Mouse (Mus musculus) adrenal gland, postnatal 36 days (tissue): ENCODE measurements around the gene Klhl42. TPM values are rescaled to one million over a fixed set of nuclear protein-coding genes. Genes with fewer than 3 reads are reported as not detected.

ENCODE experiments used
- DNase-seq, 2 experiments: peaks; one replicate each; pipeline ENCODE4 v3.0.0; 2021; ENCODE audit warnings: mixed read lengths in 1 of 2
- long read RNA-seq, 2 experiments: library from polyadenylated mRNA; stranded (forward); transcript quantifications; one replicate each; pipeline ENCODE4 v2.0.0; 2021; ENCODE audit warnings: borderline sequencing depth in 2 of 2
- total RNA-seq, 2 experiments: library from RNA; stranded (reverse); gene quantifications; 2 replicates each; pipeline ENCODE4 v1.2.3; 2021

Klhl42 gene
- total RNA-seq = 10 to 100 TPM; 23.1 to 30.4 TPM
- long read RNA-seq, experiment 1, full-length matches to known transcripts = 7 of 11 reads
- long read RNA-seq, experiment 1, partial matches to known transcripts = 0 of 11 reads
- long read RNA-seq, experiment 1, other reads (novel, unspliced or antisense) = 4 of 11 reads
- long read RNA-seq, experiment 2, full-length matches to known transcripts = 4 of 4 reads
- long read RNA-seq, experiment 2, partial matches to known transcripts = 0 of 4 reads
- long read RNA-seq, experiment 2, other reads (novel, unspliced or antisense) = 0 of 4 reads

DNA sequence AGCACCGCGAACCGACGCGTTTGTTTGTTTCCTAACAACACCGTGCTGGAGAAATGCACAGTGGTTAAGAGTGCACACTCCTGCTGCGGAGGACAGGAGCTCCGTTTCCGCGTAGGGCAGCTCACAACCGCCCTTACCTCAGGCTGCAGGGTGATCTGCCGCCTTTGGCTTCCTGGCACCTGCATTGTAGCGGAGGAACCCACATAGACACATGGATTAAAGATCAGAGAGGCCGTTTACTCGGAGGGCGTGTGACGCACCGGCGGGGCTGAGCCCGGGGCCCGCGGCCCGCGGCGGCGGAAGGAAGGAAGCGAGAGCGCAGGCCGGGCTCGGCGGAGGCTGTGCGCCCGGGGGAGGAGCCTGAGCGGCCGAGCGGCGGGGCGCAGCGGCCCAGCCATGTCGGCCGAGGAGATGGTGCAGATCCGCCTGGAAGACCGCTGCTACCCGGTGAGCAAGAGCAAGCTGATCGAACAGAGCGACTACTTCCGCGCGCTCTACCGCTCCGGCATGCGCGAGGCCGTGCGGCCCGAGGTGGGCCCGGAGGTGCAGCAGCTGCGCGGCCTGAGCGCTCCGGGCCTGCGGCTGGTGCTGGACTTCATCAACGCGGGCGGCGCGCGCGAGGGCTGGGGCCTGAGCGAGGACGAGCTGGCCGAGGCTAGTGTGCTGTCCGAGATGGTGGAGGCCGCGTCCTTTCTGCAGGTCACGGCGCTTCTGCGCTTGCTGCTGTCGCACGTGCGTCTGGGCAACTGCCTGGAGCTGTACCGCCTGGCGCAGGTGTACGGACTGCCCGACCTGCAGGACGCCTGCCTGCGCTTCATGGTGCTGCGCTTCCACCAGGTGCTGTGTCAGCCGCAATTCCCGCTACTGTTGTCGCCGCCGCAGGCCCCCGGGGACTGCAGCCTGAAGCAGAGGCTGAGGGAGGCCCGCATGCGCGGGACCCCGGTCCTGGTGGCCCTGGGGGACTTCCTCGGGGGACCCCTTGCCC, at the start of gene Klhl42:
TSS of gene Klhl42 (plus strand) at position 244 of the 985 bp plus-strand sequence.
- peak; percentile 87 to 93 for DNase-seq

DNA sequence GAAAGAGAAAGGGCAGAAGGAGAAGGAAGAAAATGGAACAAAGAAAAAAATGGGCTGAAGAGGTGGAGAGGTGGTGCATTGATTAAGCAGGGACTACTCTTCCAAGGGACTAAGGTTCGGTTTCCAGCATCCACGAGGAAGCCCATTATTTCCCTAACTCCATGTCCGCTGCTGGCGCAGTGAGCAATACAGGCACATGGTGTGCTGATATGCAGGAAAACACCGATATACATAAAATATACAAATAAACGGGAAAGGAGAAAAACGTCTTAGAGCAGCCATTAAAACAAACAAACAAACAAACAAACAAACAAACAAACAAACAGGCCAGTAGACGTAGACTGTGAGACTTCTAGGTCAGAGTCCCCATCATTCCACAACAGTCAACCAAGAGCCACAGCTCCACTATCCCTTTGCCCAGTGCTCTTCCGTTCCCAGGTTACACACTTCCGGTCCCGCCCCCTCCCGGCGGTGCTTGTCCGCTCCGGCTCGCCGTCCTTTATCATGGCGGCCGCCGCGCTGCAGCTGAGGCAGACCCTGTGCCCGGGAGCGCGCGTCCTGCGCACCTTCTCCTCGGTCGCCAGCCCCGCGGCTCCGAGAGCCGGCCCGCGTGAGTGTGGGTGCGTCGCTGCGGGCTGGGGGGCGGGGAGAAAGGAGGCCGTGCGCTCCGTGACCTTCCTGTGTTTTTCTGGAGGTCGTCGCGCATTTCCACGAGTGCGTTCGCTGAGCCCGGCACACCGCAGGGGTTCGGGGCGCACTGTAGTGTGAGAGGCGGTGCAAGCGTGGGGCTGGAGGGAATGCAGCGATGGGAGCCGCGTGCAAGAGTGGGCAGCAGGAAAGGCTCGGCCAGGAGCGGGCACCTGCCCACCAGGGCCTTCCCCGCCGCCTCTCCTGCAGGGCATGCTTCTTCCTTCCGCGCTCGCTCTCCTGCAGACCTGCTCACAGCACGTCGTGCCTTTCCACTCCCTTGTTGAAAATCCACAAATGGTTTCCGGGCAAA, 48.6 kb upstream of the Klhl42 start, which contains the start of gene Mrps35:
TSS of gene Mrps35 (plus strand) at position 474 of the 1,000 bp plus-strand sequence.
- peak; percentile 92 to 96 for DNase-seq

DNA sequence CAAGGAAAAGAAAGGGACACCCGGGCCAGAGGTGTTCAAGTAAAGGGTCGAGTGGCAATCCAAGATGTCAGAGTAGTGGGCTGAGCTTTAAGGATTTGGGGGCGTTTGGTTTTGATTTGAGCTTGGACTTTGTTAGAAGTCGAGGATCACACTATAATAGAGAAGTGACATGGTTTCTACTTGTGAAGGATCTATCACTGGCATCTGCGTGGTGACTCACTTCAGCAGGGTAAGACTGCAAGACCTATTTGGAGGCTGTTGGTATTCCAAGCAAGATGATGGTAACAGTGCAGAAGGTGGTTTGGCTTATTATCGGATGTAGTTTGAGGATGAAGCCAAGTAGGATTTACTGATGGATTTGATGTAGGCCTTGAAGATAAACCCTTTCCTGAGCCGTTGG, 47.5 kb upstream of the Klhl42 start:
- no peak for DNase-seq

GRCm38 (mm10) chr6:147049239-147049805, 41.9 kb upstream of the Klhl42 start:
- no peak for DNase-seq

DNA sequence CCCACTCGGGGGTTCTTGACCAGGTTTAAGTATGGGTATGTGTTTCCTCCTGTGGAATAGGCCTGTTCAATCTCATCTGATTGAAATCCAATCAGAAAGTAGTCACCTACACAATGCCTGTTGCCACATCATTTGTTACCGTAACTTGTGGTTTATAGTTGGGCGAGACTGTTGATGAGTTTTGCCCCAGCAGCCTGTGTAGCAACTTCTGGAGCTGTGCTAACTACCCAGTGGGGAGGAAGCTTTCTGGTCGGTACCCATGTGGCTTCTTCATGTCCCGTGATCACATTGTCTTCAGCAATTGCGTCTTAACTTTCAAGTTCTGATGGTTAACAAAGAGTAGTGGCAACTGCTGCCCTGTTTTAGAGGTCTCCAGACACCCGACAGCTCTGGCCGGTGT, 39.5 kb upstream of the Klhl42 start:
- no peak for DNase-seq

DNA sequence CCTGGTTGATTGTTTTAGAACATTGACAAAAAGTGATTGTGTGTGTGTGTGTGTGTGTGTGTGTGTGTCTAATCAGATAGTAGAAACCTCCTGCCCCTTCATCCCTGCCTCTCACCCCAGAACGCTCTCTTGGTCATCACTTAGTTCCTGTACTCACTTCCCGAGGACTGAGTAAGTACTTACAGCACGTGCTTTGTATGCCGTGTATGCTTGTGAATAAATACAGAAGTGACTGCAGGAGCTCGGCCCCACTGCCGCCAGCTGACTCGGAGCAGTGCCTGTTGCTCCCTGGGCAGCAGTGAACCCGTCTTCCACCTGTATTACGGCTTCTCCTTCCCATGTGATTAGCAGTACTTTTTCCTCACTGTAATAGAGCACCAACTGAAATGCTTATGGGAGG, 38.7 kb upstream of the Klhl42 start:
- DNase-seq = no peak

DNA sequence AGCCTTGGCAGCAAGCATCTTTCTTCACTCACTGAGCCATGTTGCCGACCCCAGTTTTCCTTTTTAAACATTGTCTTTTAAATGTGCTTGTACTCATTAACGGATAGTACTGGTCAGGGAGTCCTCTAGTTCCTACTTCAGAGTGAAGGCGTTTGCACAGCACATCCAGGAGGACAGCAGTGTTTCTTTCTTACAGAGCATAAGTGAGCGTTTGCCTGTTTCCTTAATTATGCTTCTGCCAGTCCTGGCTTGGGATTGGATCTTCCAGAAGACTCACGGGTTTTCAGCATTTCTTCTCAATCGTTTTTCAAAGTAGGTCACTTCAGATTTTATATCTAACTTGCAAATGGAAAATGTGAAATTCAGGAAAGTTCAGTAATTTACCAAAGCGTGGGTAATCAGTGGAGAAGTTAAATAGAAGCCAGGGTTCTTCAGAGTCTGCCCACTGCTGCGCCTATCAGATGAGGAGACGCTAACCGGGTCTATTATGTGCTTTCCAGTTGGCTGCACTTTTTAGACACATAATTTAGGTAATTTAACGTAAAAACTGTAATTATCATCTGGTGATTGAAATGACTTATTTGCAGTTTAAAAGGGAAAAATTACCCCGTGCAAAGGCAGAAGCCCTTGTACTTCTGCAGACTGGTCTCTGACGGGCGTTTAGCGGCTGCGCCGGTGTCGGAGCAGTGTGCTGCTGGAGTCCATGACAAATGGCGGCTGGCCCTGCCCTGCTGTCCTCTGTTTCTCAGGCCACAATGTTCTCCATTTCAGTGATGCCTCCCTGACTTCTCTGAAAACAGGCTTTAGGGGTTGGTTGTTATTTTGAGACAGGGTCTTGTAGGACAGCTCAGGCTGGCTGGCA, 37.2 kb upstream of the Klhl42 start:
- DNase-seq = no peak

DNA sequence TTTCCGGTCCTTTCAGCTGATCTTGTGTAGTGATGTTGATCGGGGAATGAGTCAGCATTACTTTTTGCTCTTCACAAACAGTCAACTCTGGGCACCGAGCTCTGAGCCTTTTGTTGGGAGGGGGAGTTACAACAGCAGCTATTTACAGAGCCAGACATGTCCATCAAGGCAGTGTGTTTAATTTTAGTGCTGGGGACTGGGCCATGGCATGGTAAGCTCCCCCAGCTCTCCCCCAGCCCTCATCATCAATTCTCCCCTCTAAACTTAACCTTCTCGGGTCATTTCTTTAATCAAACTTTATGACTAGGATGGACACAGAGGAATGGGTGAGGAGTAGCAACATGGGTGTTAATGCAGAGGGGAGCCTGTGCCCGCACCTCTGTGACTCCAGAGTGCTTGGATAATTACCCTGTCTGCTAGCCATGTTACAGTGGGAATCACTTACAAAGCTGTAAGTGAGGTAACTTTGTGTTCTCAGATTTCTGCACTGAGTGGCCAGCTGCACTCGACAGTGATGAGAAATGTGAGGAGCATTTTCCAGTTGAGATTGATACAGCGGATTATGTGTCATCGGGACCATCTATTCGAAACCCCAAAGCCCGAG, 35.7 kb upstream of the Klhl42 start:
- no peak for DNase-seq

GRCm38 (mm10) chr6:147059326-147059725, 31.9 kb upstream of the Klhl42 start:
- no peak for DNase-seq

DNA sequence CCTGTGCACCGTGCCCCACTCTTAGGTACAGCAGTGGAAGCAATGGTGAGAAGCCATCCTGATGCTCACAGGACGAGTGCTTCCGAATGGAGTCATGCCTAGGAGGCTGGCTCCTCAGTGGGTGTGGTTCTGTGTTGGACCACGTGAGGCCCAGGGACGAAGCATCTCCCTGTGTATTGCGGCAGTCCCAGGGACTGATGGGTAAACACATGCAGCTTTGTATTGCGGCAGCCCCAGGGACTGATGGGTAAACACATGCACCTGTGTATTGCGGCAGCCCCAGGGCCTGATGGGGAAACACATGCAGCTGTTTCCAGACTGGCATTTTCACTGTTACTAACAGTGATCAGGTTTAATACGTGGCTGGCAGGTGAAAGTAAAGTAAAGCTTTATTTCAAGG, 29.5 kb upstream of the Klhl42 start:
- no peak for DNase-seq

- DNase-seq = no peak
These were observed 29.1 kb upstream of the Klhl42 start for GRCm38 (mm10) chr6:147062034-147062433.

DNA sequence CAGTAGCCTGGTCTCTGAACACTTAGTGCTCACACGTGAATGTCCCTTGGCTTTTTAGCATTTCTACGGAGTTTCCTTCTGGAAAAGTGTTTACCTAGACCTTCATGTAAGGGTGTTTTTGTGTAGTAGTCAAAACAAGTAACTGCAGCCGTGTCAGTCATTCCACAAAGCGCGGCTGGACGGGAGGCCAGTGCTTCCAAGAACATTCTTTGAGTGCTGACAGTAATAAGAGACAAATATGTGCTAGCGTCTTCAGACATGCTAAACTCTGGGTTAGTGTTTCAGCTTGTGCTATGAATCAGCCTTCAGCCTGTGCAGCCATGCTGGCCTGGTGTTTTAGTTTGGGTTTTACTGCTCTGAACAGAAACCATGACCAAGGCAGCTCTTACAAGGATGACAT, 28.5 kb upstream of the Klhl42 start:
- DNase-seq = no peak

DNA sequence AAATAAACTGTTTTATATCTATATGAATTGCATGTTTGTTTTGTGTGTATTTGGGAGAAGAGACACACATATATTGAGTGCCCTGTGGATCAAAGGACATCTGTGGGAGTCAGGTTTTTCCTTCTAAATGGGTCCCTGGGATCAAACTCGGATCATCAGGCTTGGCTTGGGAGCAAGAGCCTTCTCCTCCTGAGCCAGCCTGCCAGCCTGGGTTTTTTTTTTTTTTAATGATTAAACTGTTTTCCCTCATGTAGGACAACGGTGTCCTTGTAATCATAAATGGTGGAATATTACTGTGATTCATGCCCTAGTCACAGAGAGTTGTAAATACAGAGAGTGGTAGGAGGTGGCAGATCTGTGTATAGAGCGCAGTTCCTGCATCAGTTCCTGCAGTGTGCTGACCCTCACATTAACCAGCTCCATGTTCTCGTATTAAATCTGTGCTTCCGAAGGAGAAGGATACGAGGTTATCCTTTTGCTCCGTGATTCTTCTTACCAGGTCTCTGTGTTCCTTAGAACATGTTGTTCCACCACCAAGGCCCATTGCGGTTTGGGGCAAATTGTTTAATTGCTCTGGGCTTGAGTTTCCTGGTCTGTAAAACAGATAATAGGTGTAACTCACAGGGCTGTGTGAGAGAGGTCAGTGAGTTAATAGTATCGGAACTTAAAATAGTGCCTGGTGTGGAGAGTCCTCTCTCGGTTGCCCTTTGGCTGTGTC, 26.8 kb upstream of the Klhl42 start:
- DNase-seq = peak; percentile 40 to 48

DNA sequence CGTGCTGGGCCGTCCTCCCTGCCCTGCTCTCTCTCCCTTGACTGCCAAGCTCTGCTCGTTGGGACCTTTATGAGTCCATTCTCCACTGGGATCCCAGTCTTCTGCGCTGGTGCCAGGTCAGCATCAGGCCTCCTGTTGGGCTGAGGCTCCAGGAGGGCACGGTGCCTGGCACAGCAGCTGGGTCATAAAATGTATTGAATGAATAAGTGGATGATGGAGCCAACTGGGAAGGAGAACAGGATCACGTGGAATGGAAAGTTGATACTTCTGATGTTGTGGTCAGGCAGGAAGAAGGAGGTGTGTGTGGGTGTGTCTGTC, 26.3 kb upstream of the Klhl42 start:
- DNase-seq = peak in 1 of 2 experiments; percentile 45

- no peak for DNase-seq
These were observed 15.3 kb upstream of the Klhl42 start for GRCm38 (mm10) chr6:147075808-147076387.

GRCm38 (mm10) chr6:147076878-147077277, 14.3 kb upstream of the Klhl42 start:
- no peak for DNase-seq

GRCm38 (mm10) chr6:147079919-147080318, 11.3 kb upstream of the Klhl42 start:
- DNase-seq = no peak

GRCm38 (mm10) chr6:147085398-147086040, 5.7 kb upstream of the Klhl42 start:
- DNase-seq = no peak
